Mouse (Mus musculus): ENCODE measurements around the gene Slc11a1. TPM values are rescaled to one million over a fixed set of nuclear protein-coding genes. Genes with fewer than 3 reads are reported as not detected.

Slc11a1 gene
- polyA plus RNA-seq, 1 experiment from 2014 or later: 1.9 TPM

DNA sequence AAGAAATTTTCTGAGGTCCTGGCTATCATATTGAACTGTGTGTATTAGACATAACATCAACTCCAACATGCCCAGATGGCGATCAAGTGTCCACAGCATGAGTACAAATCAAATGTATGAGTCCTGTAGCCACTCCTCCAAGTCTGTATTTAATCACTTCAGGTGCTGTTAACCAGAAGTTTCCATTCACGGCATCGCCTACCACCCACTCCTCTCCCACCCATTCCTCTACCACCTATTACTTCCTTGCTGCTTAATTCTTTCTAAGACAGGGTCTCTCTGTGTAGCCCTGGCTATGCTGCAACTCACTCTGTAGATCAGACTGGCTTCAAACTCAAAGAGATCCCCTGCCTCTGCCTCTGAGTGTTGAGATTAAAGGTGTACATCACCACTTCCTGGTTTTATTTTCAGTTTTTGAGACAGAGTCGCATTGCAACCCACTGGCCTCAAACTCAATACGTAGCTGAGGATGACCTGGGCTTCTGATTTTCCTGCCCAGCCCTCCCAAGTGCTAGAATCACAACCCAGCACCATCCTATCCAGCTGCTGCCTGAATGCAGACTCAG lies 15.0 kb upstream of the Slc11a1 start:
- peaks cover 6% of the 10 kb centered on the region; the same call in 1 of the 2 replicates for H3K4me1 ChIP-seq
- 92% methylated on average over 5 of the region's 5 CpGs for WGBS

DNA sequence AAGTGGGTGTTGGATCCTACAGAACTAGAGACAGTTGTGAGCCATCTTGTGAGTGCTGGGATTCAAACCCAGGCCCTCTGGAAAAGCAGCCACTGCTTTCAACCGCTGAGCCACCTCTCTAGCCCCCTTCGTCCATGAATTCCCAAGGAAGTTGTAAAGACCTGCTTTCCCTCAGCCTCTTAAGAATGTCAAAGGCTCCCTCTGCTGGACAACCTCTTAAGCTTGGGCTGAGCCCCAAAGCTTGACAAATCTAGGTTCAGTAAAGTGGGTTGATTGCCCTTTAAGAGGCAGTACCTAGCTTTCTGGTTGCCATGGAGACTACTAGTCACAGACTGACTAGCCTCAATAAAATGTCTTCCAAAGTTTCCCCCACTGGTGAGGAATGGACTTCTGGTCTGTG lies 13.2 kb upstream of the Slc11a1 start, which contains the start of gene Catip:
Gene Catip, plus strand, starts transcription at position 297 of the 400 bp plus-strand sequence.
- H3K36me3 ChIP-seq: no peaks in the 10 kb centered on the region
- WGBS: 2% methylated on average over 2 of the region's 2 CpGs
- H3K4me3 ChIP-seq: no peak within 1 kb of the TSS
- no peaks in the 10 kb centered on the region for H3K27me3 ChIP-seq
- H3K4me2 ChIP-seq (replicated peaks): no peak within 1 kb of the TSS
- H3K27ac ChIP-seq (replicated peaks): no peak within 1 kb of the TSS
- no peaks in the 10 kb centered on the region for H3K9me3 ChIP-seq
- peak; percentile 82 for ATAC-seq (replicated peaks)
- H3K9ac ChIP-seq (replicated peaks): no peak within 1 kb of the TSS
- peaks cover 6% of the 10 kb centered on the region; the same call in 1 of the 2 replicates for H3K4me1 ChIP-seq

More for the DNA sequence above, 15.0 kb upstream of the Slc11a1 start:
- no peak for ATAC-seq (replicated peaks)
- Histone ChIP-seq H3K9ac (replicated peaks) (no peak overlapping the region), H3K27ac (replicated peaks) (no peak overlapping the region), H3K36me3 (no peaks in the 10 kb centered on the region), H3K27me3 (no peaks in the 10 kb centered on the region), H3K9me3 (no peaks in the 10 kb centered on the region), H3K4me3 (no peak overlapping the region), H3K4me2 (replicated peaks) (no peak overlapping the region)

DNA sequence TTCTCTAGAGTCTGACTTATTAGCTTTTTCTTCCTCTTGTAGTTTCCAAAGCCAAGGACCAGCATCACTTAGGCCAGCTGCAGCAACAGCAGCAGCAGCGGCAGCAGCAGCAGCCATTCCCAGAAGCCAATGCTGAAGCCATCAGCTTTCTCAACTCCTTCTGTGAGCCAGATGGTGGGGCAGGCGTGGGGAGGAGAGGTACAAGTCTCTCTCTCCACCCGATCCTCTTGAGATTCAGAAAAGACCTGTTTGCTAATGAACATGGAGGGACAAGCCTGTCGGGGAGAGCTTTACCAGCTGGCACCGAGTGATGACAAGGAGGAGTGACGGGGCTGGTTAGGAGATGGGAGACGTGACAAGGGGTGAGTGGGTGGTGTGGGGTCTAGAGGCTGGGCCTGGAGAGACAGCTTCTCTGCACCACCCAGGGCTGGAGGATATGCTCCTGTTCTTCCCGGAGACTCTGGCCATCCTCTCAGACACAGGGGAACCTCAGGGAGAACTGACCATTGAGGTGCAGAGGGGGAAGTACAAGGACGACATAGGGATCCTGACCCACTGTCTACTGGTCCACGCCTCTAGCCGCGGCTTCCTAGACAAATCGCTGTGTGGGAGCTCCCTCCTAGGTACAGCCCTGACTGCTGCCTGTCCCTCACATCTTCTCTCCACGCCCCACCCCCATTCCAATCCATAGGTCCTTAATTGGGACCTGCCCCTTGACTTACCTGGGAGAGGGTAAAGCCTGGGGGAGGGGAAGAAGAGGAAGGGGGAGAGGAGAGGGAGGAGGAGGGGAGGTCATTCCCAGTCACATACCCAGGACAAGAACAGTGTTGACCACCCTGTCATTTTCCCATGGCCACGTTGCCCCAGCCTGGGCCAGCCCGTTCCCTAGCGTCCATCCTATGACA lies 12.4 kb upstream of the Slc11a1 start:
- peak; percentile 57; the same call in 1 of the 2 replicates for ATAC-seq (replicated peaks)

DNA sequence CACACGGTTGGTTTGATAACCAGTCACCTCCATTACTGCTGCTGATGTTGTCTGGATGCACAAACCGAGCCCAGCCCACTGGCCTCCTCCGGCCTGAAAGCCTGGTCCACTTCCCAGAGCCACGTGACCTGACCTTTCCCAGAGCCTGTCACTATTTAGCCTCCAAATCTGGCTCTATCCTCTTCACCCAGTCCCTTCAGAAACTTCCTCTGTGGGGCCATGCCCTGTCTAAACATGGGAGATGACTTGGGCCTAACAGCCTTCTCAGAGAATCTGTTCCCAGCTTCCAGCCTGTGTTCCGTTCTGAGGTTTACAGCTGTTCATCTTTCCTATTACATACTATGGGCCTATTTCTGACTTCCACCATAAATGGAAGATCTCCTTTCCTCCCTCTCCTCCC lies 11.6 kb upstream of the Slc11a1 start:
- Histone ChIP-seq H3K4me1 (peaks cover 10% of the 10 kb centered on the region), H3K27me3 (no peaks in the 10 kb centered on the region), H3K4me2 (replicated peaks) (no peak overlapping the region), H3K36me3 (no peaks in the 10 kb centered on the region), H3K27ac (replicated peaks) (no peak overlapping the region), H3K4me3 (no peak overlapping the region), H3K9me3 (no peaks in the 10 kb centered on the region), H3K9ac (replicated peaks) (no peak overlapping the region)
- 80% methylated on average over 5 of the region's 5 CpGs for WGBS
- ATAC-seq (replicated peaks): no peak

More for the DNA sequence above, 12.4 kb upstream of the Slc11a1 start:
- no peaks in the 10 kb centered on the region for H3K27me3 ChIP-seq
- no peaks in the 10 kb centered on the region for H3K9me3 ChIP-seq
- no peak overlapping the region for H3K4me3 ChIP-seq
- H3K4me1 ChIP-seq: peaks cover 6% of the 10 kb centered on the region; the same call in 1 of the 2 replicates
- no peaks in the 10 kb centered on the region for H3K36me3 ChIP-seq
- H3K9ac ChIP-seq (replicated peaks): no peak overlapping the region
- H3K27ac ChIP-seq (replicated peaks): no peak overlapping the region
- 70% methylated on average over 17 of the region's 17 CpGs for WGBS
- H3K4me2 ChIP-seq (replicated peaks): no peak overlapping the region

DNA sequence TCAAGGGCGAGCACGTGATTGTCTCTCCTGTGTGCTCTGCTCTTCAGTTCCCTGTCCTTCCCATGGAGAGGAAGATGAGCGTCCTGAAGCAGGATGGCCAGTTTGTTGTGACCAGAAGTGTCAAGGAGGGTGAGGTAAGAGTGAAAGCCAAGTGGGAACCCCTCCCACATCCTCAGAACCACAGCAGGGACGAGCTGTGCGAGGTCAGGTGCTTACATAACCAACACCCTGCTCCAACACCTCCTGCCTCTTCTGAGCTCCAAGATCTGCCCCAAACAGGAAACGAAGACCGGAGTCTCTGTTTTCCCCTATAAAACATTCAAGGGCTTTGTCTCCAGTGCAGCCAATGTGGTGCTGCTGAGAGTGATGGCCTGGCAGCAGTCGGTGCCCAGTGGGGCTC lies 10.7 kb upstream of the Slc11a1 start:
- no peak for ATAC-seq (replicated peaks)
- H3K4me2 ChIP-seq (replicated peaks): no peak overlapping the region
- 81% methylated on average over 8 of the region's 8 CpGs for WGBS

DNA sequence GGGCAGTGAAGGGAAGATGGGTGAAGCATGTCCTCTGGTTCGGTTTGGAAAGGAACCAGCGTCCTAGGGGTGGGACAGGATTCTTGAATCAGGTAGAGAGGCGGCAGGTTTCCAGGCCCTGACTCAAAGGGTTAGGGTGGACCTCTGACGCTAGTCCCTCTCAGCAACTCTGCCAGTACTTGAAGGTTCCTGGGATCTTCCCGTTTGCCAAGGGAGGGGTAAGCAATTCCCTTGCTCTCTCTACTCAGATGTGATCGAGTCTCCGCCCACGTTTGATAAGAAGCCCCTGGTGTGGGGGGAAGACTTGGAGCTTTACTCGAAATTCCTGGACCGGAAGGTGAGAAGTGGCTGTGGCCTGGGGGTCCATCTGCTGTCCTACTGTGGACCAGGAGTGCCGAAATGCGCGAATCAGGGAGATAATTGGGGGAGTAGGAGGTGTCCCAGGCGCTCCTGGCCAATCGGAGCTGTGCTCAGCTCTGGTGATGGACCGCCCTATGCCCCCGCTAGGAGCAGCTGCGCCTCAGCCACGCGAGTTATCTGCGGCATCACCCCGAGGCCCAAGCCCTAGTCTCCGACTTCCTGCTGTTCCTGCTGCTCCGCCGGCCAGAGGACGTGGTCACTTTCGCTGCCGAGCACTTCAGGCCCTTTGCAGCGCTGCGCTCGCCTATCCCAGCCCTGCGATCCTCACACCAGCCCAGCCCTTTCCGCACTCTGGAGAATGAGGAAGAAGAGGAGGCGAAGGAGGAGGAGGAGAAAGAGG lies 6.9 kb upstream of the Slc11a1 start:
- H3K4me3 ChIP-seq: peak overlapping the region; percentile 32
- no peaks in the 10 kb centered on the region for H3K9me3 ChIP-seq
- H3K36me3 ChIP-seq: no peaks in the 10 kb centered on the region
- no peaks in the 10 kb centered on the region for H3K27me3 ChIP-seq
- H3K9ac ChIP-seq (replicated peaks): peak overlapping the region; percentile 37; the same call in 1 of the 2 replicates
- 0 out of 2 replicates have a peak, but pooled peaks have one; percentile 64 for ATAC-seq (replicated peaks)
- 22% methylated on average over 34 of the region's 34 CpGs for WGBS
- H3K27ac ChIP-seq (replicated peaks): no peak overlapping the region
- H3K4me1 ChIP-seq: peaks cover 4% of the 10 kb centered on the region
- peak overlapping the region; percentile 55 for H3K4me2 ChIP-seq (replicated peaks)

More for the DNA sequence above, 10.7 kb upstream of the Slc11a1 start:
- peaks cover 10% of the 10 kb centered on the region for H3K4me1 ChIP-seq
- no peak overlapping the region for H3K4me3 ChIP-seq
- no peak overlapping the region for H3K9ac ChIP-seq (replicated peaks)
- H3K36me3 ChIP-seq: no peaks in the 10 kb centered on the region
- no peaks in the 10 kb centered on the region for H3K9me3 ChIP-seq
- H3K27ac ChIP-seq (replicated peaks): no peak overlapping the region
- no peaks in the 10 kb centered on the region for H3K27me3 ChIP-seq

DNA sequence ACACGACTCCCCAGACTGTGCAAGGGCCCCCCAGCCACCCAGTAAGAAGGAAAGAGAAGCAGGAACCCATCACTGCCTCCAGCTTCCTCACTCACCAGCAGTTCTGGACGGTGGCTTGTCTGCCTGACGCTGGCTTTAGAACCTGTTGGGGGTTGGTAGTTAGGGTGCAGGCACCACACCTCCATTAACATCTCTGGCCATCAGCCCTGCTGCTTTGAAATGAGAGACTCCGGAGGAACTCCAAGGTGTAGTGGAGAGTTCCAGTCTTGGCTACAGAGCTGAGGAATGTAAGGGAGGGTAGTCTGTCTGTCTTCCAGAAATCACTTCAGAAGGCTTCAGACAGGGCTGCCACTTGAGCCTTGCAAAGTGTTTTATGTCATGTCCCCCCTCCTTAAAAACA lies 5.0 kb upstream of the Slc11a1 start:
- H3K27me3 ChIP-seq: no peaks in the 10 kb centered on the region
- no peaks in the 10 kb centered on the region for H3K36me3 ChIP-seq
- no peaks in the 10 kb centered on the region for H3K9me3 ChIP-seq
- no peak overlapping the region for H3K4me2 ChIP-seq (replicated peaks)
- H3K4me1 ChIP-seq: peaks cover 4% of the 10 kb centered on the region
- 65% methylated on average over 4 of the region's 4 CpGs for WGBS
- no peak overlapping the region for H3K4me3 ChIP-seq
- H3K9ac ChIP-seq (replicated peaks): no peak overlapping the region
- H3K27ac ChIP-seq (replicated peaks): no peak overlapping the region
- no peak for ATAC-seq (replicated peaks)

DNA sequence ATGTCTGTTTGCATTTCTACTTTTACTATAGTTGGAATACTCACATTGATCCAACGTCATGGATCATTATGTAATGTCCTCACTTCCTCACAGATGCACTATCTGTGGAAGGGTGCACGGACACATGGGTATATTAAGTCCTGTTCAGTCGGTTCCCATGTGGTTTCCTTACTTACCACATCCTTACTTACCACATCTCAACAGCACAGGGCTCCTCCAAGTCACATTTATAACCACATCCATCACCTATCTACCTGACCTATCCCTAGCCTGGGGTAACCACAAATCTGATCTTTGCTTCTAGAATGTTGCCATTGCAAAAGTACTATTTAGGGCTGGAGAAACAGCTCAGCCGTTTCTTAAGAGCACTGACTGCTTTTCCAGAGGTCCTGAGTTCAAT lies 1.6 kb upstream of the Slc11a1 start:
- Histone ChIP-seq H3K27ac (replicated peaks) (no peak overlapping the region), H3K4me3 (no peak overlapping the region), H3K36me3 (no peaks in the 10 kb centered on the region), H3K4me2 (replicated peaks) (no peak overlapping the region), H3K4me1 (no peaks in the 10 kb centered on the region), H3K9me3 (no peaks in the 10 kb centered on the region), H3K9ac (replicated peaks) (no peak overlapping the region), H3K27me3 (no peaks in the 10 kb centered on the region)
- 78% methylated on average over 4 of the region's 4 CpGs for WGBS
- ATAC-seq (replicated peaks): no peak

DNA sequence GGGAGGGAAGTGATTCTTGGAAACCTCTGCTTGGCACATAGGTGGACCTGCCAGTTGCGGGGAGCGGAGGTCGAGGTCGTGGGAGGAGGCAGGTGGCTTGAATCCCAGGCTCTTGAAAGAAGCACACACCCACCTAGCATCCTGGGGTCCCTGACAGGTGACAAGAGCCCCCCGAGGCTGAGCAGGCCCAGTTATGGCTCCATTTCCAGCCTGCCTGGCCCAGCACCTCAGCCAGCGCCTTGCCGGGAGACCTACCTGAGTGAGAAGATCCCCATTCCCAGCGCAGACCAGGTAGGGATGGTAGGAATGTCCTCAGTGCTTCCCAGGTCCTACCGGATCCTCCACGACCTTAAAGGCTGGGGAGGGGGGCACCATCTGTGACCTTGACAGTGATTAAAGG lies 566 bp downstream of the Slc11a1 start:
- Histone ChIP-seq H3K4me3 (no peak overlapping the region), H3K9ac (replicated peaks) (no peak overlapping the region), H3K9me3 (no peaks in the 10 kb centered on the region), H3K4me1 (no peaks in the 10 kb centered on the region), H3K36me3 (no peaks in the 10 kb centered on the region), H3K27me3 (no peaks in the 10 kb centered on the region), H3K27ac (replicated peaks) (no peak overlapping the region), H3K4me2 (replicated peaks) (no peak overlapping the region)
- WGBS: 80% methylated on average over 10 of the region's 10 CpGs
- ATAC-seq (replicated peaks): no peak

DNA sequence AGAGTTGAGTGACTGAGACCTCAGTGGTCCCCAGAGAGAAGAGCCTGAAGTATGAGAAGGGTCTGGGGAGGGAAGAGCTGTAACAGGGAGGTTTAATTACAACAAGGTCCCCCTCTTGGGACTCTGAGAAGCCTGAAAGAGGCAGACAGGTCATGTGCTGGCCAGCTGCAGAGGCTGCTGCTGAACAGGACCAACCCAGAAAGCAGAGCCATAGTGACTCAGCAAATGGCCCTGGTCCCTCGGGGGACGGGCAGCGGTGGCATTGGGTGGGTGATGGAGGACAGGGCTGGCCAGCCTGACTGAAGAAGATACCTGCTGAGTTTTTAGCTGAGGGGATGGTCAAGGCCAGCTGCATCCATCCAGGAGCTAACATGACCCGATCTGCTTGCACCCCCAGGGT lies 1.4 kb downstream of the Slc11a1 start:
- H3K36me3 ChIP-seq: no peaks in the 10 kb centered on the region
- no peak overlapping the region for H3K27ac ChIP-seq (replicated peaks)
- H3K4me1 ChIP-seq: no peaks in the 10 kb centered on the region
- no peak overlapping the region for H3K4me2 ChIP-seq (replicated peaks)
- WGBS: 79% methylated on average over 4 of the region's 4 CpGs
- no peak for ATAC-seq (replicated peaks)
- no peak overlapping the region for H3K9ac ChIP-seq (replicated peaks)
- H3K9me3 ChIP-seq: no peaks in the 10 kb centered on the region
- H3K27me3 ChIP-seq: no peaks in the 10 kb centered on the region
- no peak overlapping the region for H3K4me3 ChIP-seq

DNA sequence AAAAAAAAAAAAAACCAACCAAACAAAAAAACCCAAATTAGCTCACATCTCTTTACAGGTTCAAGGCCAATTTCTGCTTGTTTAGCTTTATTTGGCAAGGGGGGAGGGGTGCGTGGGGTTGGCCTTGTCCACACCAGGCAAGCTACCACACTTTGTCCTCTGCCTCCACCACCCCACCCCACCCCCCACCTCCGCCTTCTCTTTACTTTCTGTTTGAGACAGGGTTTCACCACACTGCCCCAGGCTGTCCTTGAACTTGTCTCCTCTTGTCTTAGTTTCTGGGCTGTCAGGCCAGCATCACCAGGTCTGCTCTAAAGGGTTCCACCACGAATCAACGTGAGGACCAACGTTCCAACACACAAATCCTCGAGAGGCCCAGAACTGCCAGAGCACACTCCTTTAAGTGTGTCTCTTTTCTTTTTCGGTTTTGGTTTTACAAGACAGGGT lies 4.1 kb downstream of the Slc11a1 start:
- Histone ChIP-seq H3K9ac (replicated peaks) (no peak overlapping the region), H3K4me2 (replicated peaks) (no peak overlapping the region), H3K4me3 (no peak overlapping the region), H3K36me3 (no peaks in the 10 kb centered on the region), H3K27ac (replicated peaks) (no peak overlapping the region), H3K4me1 (no peaks in the 10 kb centered on the region), H3K9me3 (no peaks in the 10 kb centered on the region), H3K27me3 (no peaks in the 10 kb centered on the region)
- ATAC-seq (replicated peaks): no peak
- 89% methylated on average over 7 of the region's 7 CpGs for WGBS

DNA sequence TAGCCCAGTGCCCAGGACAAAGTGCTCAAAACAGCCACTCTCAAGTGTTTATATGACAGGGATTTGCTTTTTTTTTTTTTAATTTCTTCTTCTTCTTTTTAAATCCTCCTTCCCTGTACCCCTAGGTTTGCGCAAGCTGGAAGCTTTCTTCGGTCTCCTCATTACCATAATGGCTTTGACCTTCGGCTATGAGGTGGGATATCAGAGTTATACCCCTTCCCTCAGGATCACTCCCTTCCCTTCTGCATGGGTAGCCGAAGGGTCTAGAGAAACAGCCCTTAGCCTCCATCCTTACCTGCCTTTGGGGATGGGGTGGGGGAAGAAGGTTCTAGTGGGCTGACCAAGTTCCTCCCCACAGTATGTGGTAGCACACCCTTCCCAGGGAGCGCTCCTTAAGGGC lies 5.5 kb downstream of the Slc11a1 start:
- Histone ChIP-seq H3K4me1 (no peaks in the 10 kb centered on the region), H3K4me3 (no peak overlapping the region), H3K9me3 (no peaks in the 10 kb centered on the region), H3K27ac (replicated peaks) (no peak overlapping the region), H3K36me3 (no peaks in the 10 kb centered on the region), H3K9ac (replicated peaks) (no peak overlapping the region), H3K4me2 (replicated peaks) (no peak overlapping the region), H3K27me3 (no peaks in the 10 kb centered on the region)
- WGBS: 91% methylated on average over 5 of the region's 5 CpGs
- ATAC-seq (replicated peaks): no peak
